Mouse (Mus musculus): ENCODE measurements around the gene Coa7.

DNA sequence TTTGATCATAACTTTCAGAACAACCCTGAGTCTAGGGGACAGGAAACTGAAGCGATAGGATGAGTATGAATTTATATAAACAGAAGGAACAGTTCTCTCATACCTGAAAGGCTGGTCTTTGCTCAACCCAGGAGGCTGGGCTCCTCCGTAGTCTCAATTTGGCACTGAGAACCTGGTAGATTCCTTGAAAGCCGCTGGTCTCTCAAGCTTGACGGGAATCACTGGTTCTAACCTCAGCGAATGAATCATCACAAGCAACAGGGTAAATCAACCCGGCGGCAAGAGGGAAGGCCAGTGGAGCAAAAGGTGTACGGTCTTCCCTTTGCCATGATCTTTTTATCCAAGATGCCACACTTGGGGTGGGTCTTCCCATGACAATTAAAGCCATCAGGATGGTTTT, 29.5 kb downstream of the Coa7 start:
- no peak for TF ChIP-seq EP300 (IDR thresholded peaks at IDR 0.05; ENCODE audit: low read depth in 1 of 2, low read length in 2 of 2)
- TF ChIP-seq RCOR1 (IDR thresholded peaks at IDR 0.05; ENCODE audit: low read depth, low read length) = no peak
- TF ChIP-seq MAZ (IDR thresholded peaks at IDR 0.05; ENCODE audit: low read depth, low read length) = no peak

Measured in MEL (cell line).